Mouse (Mus musculus): ENCODE results near the gene Trrap. TPM values are rescaled to one million over a fixed set of nuclear protein-coding genes. Genes with fewer than 3 reads are reported as not detected.

Gene Trrap
- total RNA-seq, 2 experiments from 2014 or later = 54.8 to 55.3 TPM

DNA sequence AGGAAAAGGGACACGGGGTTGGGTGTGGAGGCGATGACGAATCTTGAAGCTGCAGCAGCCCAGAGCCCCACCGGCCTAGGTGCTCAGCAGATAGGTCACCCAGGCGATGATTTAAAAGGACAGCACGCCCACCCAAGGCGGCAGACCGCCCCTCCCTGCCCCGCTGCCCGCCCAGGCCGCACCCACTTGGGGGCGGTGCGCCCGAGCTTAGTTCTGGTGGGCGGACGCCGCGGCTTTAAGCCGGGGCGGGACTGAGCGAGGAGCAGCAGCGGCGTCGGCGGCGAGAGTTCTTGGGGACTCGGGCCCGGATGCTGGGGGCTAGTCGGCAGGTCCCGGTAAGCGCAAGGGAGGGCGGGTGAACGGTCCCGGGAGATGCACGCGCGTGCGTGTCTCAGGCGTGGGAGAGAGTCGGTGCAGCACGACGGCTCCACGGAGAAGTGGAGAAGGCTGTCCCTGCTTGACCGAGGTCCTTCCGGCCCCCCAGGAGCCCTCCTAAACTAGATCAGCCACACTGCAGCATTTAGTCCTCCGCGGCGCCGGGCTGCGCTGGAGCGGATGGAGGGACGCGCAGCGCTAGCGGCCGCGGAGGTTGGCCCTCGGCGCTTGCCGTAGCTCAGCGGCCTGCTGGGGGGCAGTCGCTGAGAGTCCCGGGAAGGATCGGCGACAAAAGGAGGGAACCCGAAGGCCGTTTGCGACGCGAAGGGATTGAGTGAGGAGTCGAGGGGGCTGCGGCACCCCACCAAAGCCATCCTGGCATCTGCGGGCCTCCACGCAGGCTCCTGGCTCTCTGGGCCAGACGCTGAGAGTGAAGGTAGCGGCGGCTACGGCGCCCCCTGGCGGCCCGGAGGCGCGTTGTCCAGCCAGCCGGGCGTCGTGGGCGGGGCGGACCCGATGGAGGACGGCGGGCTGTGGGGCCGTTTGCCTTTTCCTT lies 644 bp downstream of the Trrap start:
- intact Hi-C loops (cut with DNase I) = no loop called here

DNA sequence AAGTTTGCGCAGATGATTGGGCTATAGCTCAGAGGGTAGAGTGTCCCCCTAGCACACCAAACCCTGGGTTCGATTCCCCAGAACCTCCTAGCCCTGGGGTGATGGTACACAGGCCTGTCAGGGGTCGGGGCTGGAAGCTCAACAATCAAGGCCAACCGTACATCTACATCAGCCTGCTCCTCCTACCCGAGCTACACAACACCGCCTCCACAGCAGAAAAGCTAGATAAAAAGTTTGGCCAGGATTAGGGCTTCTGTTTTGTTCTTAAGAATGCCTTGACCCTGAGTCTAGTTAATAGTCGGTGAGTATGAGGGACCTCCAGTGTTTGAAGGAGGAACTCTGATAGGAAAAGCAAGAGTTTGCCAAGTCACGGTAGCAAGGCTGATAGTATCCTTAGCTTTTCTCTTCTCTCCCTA lies 1.5 kb downstream of the Trrap start:
- intact Hi-C loops (cut with DNase I) = no loop called here
- DNase-seq = no peak

More for the DNA sequence above, 644 bp downstream of the Trrap start:
- peak; percentile 93 to 95 for DNase-seq

DNA sequence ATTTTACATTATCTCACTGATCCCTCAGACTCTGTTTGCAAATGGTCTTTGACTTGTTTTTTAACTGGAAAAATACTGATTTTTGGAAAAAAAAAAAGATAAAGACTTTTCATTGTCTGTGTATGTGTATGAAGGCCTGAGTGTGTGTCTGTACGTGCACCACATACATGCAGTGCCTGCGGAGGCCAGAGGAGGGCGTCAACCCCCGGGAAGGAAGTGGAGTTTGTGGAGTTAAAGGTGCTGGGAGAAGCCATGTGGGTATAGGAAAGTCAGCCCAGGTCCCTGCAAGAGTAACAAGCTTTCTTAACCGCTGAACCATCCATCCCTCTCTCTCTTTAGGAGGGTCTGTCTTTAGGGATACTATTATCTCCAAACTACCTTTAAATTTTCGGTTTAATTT lies 5.7 kb downstream of the Trrap start:
- no peak for DNase-seq

DNA sequence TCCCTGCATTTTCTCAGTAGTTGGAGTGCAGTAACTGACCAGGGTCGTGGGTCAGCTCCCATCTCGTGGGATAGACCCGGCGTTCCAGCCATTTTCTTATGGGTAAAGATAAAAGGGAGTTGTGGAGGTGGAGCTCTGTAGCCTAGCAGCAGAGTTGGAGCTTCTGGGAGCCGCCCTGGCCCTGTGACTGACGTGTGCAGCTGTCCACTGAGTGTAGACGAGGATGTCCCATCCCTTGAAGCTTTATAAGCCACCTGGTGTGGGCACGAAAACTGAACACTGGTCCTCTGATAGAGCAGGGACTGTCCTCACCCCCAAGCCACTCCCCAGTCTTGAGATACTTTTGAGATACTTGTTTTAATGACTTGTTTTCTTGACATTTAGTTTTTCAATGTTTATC lies 13.1 kb downstream of the Trrap start:
- no peak for DNase-seq
- intact Hi-C loops (cut with DNase I) = no loop called here

More for the DNA sequence above, 5.7 kb downstream of the Trrap start:
- intact Hi-C loops (cut with DNase I) = no loop called here

DNA sequence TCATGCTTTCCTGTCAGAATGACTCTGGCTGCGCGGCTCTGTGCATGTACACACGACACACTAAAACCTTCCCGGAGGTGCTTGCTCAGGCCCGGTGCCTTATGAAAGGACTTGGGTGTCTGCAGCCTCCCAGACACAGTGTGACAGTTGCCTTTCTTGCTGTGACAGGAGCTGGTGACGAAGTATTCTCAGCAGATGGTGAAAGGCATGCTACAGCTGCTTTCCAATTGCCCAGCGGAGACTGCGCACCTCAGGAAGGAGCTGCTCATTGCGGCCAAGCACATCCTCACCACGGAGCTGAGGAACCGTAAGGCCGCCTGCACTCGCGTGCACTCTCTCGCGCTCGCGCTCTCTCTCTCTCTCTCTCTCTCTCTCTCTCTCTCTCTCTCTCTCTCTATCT lies 18.9 kb downstream of the Trrap start:
- no peak for DNase-seq
- intact Hi-C loops (cut with DNase I) = no loop called here

DNA sequence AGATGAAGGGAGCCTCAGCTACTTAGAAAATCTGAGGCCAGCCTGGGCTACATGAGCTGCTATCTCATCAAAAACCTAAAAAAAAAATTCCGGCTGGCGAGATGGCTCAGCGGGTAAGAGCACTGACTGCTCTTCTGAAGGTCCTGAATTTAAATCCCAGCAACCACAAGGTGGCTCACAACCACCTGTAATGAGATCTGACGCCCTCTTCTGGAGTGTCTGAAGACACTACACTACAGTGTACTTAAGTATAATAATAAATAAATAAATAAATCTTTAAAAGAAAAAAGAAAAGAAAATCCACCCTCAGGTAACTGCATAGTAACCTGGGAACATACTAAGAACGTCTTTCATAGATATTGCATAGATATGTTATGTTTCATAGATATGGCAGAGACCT lies 25.8 kb downstream of the Trrap start:
- no peak for DNase-seq
- intact Hi-C loops (cut with DNase I) = loop anchor here (5.0 kb wide), 1 partner anchor 194 kb away; no protein-coding TSS in a partner anchor

DNA sequence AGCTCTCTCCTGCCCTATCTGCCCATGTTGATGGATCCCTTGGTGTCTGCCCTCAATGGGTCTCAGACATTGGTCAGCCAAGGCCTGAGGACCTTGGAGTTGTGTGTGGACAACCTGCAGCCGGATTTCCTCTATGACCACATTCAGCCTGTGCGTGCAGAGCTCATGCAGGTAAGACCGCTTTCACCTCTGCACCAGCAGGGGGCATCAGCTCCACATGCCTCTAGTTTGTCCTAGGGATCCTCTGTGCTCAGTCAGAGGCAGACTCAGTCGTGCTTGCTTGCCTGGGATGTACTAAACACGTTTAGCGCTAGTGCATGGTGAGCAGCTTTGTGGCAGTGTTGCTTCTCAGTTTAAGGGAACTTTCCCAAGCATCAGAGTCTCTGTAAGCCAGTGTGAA lies 27.2 kb downstream of the Trrap start:
- peak; percentile 22 to 39 for DNase-seq
- intact Hi-C loops (cut with DNase I) = loop anchor here (5.0 kb wide), 1 partner anchor 193 kb away; no protein-coding TSS in a partner anchor

DNA sequence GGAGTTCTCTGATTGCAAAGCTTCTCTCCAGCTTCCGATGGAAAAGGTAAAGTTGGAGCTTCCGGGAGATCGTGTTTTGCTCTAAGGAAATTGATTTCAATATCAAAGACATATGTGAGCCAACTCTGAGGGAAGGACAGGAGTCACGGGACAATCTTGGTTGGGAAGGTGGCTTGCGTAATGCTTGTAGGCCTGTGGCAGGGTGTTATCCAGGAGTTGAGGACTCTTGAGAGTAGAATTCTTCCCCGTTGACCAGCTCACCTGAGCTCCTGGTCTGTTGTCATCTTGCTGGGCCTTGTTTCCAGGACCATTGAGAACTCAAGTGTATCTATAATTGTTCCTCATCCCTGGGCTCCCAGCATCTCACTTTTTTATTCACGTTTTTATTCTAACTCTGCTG lies 29.6 kb downstream of the Trrap start:
- intact Hi-C loops (cut with DNase I) = no loop called here

DNA sequence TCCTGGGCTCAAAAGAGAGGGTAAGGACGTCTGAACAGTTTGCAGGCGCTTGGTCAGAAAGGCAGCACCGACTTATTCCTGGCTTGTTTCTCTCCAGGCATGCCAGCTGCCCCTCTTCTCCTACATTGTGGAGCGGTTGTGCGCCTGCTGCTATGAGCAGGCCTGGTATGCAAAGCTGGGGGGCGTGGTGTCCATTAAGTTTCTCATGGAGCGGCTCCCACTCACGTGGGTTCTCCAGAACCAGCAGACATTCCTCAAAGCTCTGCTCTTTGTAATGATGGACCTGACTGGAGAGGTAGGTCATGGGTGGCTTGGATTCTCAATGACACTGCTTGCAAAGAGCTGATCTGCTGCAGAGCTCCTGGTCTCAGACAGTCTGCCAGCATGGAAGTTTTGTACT lies 35.5 kb downstream of the Trrap start:
- intact Hi-C loops (cut with DNase I) = no loop called here
- no peak for DNase-seq

More for the DNA sequence above, 29.6 kb downstream of the Trrap start:
- no peak for DNase-seq

DNA sequence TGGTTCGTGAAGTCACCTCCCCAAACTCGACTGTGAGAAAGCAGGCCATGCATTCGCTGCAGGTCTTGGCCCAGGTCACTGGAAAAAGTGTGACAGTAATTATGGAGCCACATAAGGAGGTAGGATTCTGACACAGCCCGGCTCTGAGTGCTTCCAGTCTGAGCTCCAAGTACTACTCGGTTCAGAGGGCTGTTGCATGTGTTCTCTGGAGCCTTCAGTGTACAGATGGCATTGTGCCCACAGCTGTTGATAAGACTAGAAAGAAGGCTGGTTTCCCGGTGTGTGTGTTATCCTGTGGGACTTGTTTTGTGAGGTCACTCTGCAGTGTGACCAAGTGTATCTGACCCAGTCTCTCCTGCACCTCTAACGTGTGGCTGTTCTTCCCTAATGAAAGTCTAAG lies 36.6 kb downstream of the Trrap start:
- intact Hi-C loops (cut with DNase I) = no loop called here
- DNase-seq = peak; percentile 27 to 36

DNA sequence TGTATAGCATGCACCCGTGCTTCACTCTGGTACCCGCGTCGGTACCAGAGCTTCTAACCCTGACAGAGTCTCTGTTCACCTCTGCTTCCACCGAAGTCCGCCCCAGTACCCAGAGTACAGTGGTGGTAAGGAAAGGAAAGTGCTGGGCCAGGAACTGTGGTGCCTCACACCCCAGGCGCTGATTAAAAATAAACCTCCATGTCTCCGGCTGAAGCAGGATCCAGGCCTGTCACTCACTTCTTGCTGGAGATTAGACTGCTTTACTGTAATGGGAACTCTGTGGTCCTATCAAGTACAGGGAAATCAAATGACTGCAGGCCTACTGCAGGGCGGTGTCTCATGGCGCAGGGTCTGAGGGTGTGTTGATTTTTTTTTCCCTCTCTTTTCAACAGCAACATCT lies 39.4 kb downstream of the Trrap start:
- no peak for DNase-seq

DNA sequence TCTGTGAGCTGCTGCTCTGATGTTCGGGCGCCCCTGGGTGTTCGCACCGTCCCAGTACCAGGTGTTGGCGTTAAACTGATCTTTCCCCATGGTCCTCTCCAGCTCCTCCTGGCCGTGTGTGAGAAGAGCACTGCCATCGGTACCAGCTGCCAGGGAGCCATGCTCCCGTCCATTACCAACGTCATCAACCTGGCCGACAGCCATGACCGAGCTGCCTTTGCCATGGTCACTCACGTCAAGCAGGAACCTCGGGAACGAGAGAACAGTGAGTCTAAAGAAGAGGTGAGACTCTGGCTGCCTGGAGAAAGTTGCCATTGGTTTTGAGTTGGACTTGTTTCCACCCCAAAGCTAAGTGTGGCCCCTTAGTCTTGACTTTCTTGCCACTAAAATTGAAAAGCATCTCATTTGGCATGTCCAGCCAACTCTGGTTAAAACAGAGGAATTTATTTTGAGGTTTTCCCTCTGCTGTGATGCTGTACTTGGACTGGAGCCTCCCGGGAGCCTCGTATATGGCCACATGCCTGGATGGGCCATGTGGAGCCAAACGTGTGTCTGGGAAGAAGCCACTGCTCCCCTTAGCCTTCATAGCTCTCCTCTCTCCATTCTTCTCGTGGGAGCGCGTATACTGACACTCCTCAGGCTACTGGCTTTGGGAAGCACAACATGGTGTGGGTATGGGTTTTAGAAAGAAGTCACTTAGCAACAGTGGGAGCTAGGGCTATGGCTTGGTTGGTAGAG lies 61.0 kb downstream of the Trrap start:
- intact Hi-C loops (cut with DNase I) = no loop called here

More for the DNA sequence above, 39.4 kb downstream of the Trrap start:
- intact Hi-C loops (cut with DNase I) = no loop called here

DNA sequence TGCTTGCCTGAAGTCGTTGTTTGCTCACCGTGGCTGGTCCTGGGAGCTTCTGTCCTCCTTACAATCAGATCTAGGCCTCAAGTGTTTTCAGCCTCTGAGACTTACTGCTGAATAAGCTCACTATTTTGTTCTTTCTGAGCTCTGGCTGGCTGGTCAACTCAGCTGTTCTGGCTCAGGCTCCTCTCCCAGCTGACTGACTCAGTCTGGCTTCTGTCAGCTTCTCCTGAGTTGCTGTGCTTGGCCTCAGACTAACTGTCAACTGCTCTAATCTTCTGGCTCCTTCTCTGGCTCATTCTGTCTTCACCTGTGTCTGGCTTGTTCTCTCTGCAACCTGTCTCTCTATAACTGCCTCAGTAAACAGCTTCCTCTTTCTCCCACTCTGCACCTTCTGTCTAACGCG lies 62.1 kb downstream of the Trrap start:
- intact Hi-C loops (cut with DNase I) = no loop called here
- DNase-seq = peak; percentile 27 to 48

More for the DNA sequence above, 61.0 kb downstream of the Trrap start:
- DNase-seq = peak; percentile 65 to 74

DNA sequence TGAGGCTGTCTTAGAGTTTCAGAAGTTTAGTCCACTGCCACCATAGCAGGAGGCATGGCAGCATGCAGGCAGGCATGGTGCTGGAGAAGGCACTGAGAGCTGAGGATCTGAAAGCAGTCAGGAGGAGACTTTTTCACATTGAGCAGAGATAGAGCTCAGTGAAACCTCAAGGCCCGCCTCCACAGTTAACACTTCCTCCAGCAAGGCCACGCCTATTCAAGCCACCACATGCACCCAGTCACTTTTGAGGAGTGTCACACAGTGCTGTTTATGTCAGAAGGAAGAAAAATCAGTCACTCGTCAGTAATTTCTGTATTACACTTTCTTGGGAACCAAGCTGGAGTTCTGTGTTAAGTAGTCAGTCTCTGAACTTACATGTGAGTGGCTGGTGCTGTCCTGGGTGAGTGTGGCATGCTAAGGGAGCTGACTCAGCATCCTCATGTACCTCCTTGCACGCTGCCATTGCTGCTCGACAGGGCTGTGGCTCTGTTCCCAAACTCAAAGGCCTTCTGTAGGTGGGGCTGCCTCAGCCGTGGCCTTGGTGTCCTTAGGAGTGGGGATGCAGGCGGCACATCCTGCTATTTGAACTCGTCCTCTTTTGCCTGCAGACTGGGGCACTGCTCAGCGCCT lies 64.4 kb downstream of the Trrap start:
- no peak for DNase-seq
- intact Hi-C loops (cut with DNase I) = no loop called here

DNA sequence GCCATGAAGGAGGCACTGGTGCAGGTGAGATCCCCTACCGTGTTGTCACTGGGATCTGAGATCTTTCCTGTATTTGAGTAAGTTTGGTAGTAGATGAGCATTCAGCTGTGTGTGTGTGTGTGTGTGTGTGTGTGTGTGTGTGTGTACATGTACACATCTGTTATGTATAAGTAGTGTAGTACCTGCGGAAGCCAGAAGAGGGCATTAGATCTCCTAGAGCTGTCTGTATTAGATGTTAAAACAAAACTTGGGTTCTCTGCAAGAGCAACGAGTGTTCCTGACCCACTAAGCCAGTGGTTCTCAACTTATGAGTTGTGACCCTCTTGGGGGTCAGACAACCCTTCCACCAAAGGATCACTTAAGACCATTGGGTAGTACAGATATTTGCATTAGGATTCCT lies 68.6 kb downstream of the Trrap start:
- DNase-seq = peak in 1 of 2 experiments; percentile 33
- intact Hi-C loops (cut with DNase I) = loop anchor here (5.0 kb wide), 2 partner anchors 41 to 151 kb away; no protein-coding TSS in a partner anchor

DNA sequence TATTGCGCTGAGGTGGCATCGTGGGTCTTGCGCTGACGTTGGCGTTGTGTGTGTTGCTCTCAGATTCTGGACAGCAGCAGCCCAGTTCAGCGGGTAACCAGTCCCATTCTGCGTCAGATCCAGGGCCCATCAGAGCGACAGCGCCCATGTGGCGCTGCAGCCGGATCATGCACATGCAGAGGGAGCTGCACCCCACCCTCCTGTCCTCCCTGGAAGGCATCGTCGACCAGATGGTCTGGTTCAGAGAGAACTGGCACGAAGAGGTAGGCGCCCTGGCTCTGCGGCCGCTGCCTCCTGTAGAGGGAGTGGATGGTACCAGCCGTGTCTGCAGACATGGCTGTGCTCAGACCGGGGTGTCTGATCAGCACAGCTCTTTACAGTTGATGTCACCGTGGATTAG lies 77.8 kb downstream of the Trrap start:
- no peak for DNase-seq
- intact Hi-C loops (cut with DNase I) = no loop called here

DNA sequence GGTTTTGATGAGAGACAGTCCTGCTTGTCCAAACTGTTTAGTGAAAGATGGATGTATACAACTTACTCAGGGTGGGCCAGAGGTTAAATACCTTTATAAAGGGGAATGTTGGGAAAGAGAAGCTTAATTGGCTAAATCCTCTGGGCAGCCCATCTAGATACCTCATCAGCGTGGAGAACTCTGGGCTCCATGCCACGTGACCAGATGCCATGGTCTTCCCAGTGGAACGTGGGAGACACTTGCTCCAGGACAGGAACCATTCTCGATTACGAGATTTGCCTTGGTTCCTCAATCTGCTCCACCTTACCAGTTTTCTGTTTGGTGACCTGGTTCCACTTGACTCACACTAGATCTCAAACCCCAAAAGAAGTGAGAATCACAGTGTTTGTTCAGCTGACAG lies 81.2 kb downstream of the Trrap start:
- intact Hi-C loops (cut with DNase I) = no loop called here
- DNase-seq = no peak

DNA sequence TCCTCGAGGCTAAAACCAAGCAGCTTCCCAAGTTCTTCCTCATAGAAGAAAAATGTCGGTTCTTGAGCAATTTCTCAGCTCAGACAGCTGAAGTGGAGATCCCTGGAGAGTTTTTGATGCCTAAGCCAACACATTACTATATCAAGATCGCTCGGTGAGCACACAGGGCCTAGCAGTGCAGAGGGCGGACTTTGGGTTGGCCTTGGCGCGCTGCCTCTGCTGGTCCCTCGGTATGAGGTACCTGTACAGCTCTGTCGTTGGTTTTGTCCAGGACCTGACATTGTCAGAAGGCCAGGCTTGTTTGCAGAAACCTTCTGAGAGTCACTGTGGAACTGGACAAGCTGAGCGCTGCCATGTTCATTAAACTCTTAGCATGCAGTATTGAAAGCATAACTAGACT lies 82.4 kb downstream of the Trrap start:
- intact Hi-C loops (cut with DNase I) = no loop called here
- DNase-seq = no peak

DNA sequence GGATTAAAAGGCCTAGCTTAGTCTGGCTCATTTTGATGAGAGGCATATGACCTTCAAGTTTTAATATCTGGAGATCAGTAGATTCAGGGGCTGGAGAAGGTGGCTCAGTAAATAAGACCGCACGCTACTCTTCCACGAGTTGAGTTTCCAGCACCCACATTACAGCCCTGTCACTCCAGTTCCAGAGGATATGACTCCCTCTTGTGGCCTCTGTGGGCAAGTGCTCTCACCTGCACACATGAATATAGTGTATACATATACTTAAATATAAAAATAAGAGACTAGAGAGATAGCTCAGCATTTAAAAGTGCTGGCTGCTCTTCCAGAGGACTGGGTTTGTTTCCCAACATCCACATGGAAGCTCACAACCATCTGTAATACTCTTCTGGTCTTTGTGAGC lies 84.3 kb downstream of the Trrap start:
- intact Hi-C loops (cut with DNase I) = no loop called here
- no peak for DNase-seq

DNA sequence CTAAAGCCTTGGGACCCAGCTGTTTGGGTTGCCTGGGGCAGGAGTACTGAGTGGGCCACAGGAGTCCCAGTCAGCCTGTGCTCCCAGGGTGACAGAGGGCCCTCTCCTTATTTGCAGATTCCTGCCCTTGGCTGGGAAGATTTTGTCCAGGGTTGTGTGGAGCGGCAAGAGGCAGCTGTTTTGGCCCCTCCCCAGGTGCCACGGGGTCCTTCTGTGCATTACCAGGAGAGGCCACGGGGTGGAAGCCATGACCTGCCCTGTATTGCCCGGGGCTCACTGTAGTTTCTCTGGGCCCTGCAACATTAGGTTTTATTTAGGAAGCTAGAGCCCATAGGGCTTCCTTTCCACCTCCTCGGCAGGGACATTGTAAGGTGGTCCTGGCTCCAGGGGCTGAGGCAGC lies 86.4 kb downstream of the Trrap start:
- intact Hi-C loops (cut with DNase I) = no loop called here
- no peak for DNase-seq

DNA sequence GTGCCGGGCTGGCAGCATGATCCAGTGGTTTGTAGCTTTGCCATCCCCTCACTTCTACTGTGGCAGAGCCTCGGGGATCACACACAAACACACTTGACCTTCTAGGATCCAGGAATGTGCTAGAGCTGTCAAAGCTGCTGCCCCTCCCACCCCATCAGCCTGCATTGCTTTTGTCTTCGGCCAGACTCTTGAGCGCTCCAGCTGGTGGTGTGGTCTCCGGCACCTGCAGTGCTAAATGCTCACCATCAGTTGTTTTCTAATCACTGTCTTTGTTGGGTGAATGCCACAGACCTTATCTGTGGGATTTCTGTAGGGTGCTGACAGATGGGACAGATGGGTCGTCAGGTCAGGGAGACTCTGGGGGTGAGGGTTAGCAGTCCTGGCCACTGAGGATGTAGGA lies 88.4 kb downstream of the Trrap start:
- intact Hi-C loops (cut with DNase I) = no loop called here
- no peak for DNase-seq

Data from heart, postnatal 14 days (tissue).